Mouse (Mus musculus): Measurements from ENCODE around the gene Idh1. TPM values are rescaled to one million over a fixed set of nuclear protein-coding genes. Genes with fewer than 3 reads are reported as not detected.
A peak's percentile ranks its signal among the peaks of the same experiment; 100 is the strongest.
"Not testable (repeated sequence)": the region's sequence is repeated elsewhere in the genome, so short reads cannot be mapped to it uniquely, and the experiment has no call there.

Idh1 gene
- polyA plus RNA-seq (2014; fragmentation: Nextera tagmentation; extraction: Ambion mirVana), result 436 and 480 TPM in 2 replicates

DNA sequence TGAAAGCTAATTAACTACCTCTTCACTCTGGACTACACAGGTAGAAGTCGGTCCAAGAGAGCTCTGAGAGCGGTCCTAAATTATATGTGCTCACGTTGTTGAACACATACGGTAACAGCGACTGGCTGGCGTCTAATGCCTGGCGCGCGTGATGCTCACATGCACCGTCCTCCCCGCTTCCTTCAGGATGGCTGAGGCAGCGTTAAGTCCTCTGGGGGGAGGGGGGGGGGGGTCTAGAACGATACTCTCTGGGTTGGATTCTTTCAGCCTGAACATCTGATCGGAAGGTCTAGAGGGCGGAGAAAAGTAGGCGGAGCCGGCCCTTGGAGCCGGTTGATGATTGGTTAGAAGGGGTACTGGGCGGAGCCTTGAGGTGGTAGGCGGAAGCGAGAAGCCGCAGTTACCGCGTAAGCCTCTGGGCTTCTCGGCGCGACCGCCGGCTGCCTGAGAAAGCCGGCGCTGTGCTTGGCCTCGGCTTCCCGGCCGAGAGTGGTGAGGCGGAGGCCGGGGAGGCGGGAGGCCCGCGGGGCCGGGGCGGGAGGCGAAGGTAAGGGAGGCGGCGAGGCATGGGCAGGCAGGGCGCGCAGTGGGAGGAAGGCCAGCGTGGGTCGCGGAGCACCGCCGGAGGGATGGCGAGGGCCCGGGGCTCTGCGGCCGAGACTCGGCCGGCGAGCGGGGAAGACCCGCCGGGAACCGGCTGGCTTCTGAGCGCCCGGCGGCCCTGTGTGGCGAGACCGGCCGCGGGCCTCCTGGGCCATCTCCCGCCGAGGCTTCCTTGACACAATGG is at the start of gene Idh1, which contains the start of gene Pikfyve:
TSS of gene Idh1 (minus strand) at position 214 of the 787 bp plus-strand sequence.
TSS of gene Pikfyve (plus strand) at position 397 of the 787 bp plus-strand sequence.
- H3K9ac ChIP-seq (ENCODE audit: low read depth, low read length), result peak within 1 kb of the TSS; percentile 93
- DNase-seq (ENCODE audit: low spot score) (peak; percentile 99), ATAC-seq (ENCODE audit: low FRiP score) (peak; percentile 99)
- peak within 1 kb of the TSS; percentile 70 for H3K4me2 ChIP-seq (replicated peaks; ENCODE audit: low read depth, low read length)
- H3K4me1 ChIP-seq (replicated peaks; ENCODE audit: control insufficient read depth, insufficient read depth, low read length), result no peaks in the 10 kb centered on the region; the same call in 1 of the 2 replicates
- under 1% methylated on average over 68 of the region's 71 CpGs for WGBS
- no peaks in the 10 kb centered on the region for H3K36me3 ChIP-seq (ENCODE audit: control insufficient read depth, insufficient read depth, low read length)
- peak within 1 kb of the TSS; percentile 91 for H3K4me3 ChIP-seq (ENCODE audit: low read depth, low read length)
- no peaks in the 10 kb centered on the region for H3K9me3 ChIP-seq (ENCODE audit: control insufficient read depth, low read length)
- peak within 1 kb of the TSS; percentile 86 for H3K27ac ChIP-seq (ENCODE audit: low read depth, low read length)
- H3K27me3 ChIP-seq (ENCODE audit: control insufficient read depth, insufficient read depth, low read length), result no peaks in the 10 kb centered on the region

DNA sequence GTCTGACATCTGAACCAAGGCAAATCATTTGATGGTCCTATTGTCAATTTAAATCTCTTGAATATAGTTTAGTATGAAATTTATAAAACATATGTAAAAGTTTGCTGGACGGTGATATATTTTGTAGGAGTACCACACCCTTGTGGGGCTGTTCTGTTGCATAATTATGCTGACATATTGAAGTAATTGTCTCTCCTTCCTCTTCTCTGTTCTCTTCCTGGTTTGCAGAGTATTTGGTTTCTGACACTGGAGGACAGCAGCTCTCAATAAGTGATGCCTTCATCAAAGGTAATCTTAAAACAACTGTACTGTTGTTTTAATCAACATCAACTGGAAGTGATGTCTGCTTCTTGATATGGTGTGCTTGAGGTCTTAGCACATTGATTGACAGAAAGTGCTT is 44.3 kb upstream of the Idh1 start:
- WGBS, result 90% methylated on average over 1 of the region's 1 CpGs
- no peaks in the 10 kb centered on the region for H3K4me1 ChIP-seq (replicated peaks; ENCODE audit: control insufficient read depth, insufficient read depth, low read length)

DNA sequence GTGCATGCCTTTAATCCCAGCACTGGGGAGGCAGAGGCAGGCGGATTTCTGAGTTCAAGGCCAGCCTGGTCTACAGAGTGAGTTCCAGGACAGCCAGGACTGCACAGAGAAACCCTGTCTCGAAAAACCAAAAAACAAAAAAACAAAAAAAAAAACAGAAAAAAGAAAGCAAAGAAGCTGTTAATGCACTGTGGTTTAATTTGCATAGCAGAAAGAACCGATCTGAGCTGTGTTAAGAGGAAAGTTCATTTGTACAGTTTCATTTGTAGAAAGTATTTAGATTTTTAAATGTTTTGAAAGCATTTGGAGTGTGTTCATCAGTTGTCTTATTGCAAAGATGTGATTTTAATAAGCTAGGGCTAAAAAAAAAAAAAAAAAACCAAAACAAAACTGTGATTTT is 43.5 kb upstream of the Idh1 start:
- not testable (repeated sequence) for H3K36me3 ChIP-seq (ENCODE audit: control insufficient read depth, insufficient read depth, low read length); H3K27ac ChIP-seq (ENCODE audit: low read depth, low read length); ATAC-seq (ENCODE audit: low FRiP score); H3K4me3 ChIP-seq (ENCODE audit: low read depth, low read length); H3K4me1 ChIP-seq (replicated peaks; ENCODE audit: control insufficient read depth, insufficient read depth, low read length); H3K27me3 ChIP-seq (ENCODE audit: control insufficient read depth, insufficient read depth, low read length); H3K9ac ChIP-seq (ENCODE audit: low read depth, low read length); H3K4me2 ChIP-seq (replicated peaks; ENCODE audit: low read depth, low read length); DNase-seq (ENCODE audit: low spot score); H3K9me3 ChIP-seq (ENCODE audit: control insufficient read depth, low read length)
- WGBS, result 98% methylated on average over 3 of the region's 3 CpGs

More for the DNA sequence above, 44.3 kb upstream of the Idh1 start:
- Histone ChIP-seq H3K27ac (ENCODE audit: low read depth, low read length) (no peak overlapping the region), H3K27me3 (ENCODE audit: control insufficient read depth, insufficient read depth, low read length) (no peaks in the 10 kb centered on the region), H3K36me3 (ENCODE audit: control insufficient read depth, insufficient read depth, low read length) (no peaks in the 10 kb centered on the region), H3K4me3 (ENCODE audit: low read depth, low read length) (no peak overlapping the region), H3K4me2 (replicated peaks; ENCODE audit: low read depth, low read length) (no peak overlapping the region), H3K9me3 (ENCODE audit: control insufficient read depth, low read length) (no peaks in the 10 kb centered on the region), H3K9ac (ENCODE audit: low read depth, low read length) (no peak overlapping the region)
- ATAC-seq (ENCODE audit: low FRiP score) (no peak), DNase-seq (ENCODE audit: low spot score) (no peak)

DNA sequence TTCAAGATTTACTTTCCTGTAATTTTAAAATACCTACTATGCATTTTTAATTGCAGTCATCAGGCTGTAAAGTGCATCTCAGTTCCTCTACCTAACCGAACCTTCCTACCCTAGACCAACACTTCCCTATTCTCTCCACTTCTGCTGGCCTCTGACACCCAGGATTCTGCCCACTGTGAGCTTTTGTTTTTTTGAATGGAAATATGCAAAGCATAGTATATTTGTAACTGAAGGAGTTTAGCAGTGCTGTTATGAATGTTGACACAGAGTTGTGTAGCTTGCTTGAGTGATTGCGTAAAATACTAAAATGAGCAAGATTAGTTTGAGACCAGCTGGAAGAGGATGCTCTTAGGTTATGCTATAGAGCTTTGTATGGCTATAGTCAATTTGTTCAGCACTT is 41.4 kb upstream of the Idh1 start:
- Histone ChIP-seq H3K27ac (ENCODE audit: low read depth, low read length) (no peak overlapping the region), H3K9ac (ENCODE audit: low read depth, low read length) (no peak overlapping the region), H3K4me1 (replicated peaks; ENCODE audit: control insufficient read depth, insufficient read depth, low read length) (no peaks in the 10 kb centered on the region), H3K4me2 (replicated peaks; ENCODE audit: low read depth, low read length) (no peak overlapping the region), H3K27me3 (ENCODE audit: control insufficient read depth, insufficient read depth, low read length) (no peaks in the 10 kb centered on the region), H3K4me3 (ENCODE audit: low read depth, low read length) (no peak overlapping the region), H3K36me3 (ENCODE audit: control insufficient read depth, insufficient read depth, low read length) (0 out of 2 replicates have a peak, but pooled peaks cover 4% of the 10 kb centered on the region), H3K9me3 (ENCODE audit: control insufficient read depth, low read length) (no peaks in the 10 kb centered on the region)
- 92% methylated on average over 2 of the region's 2 CpGs for WGBS
- no peak for DNase-seq (ENCODE audit: low spot score)
- ATAC-seq (ENCODE audit: low FRiP score), result no peak

DNA sequence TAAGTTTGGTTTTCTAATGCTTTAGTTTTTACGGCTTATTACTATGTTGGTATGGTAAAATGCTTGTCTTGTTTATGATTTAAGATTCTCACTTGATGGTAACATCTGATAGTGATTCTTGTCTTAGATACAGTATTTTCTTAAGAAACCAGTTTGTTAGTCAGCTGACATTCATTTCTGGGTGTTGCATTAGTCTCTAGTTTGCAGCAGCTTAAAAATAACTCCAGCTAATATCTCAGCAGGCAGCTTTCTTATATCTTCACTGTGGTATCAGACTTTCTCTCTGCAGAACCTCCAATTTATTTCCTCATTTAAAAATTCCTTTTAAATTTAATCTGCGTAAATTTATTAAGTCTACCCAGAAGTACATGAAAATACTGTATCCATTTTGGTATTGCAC is 37.4 kb upstream of the Idh1 start:
- 95% methylated on average over 2 of the region's 2 CpGs for WGBS
- Histone ChIP-seq H3K36me3 (ENCODE audit: control insufficient read depth, insufficient read depth, low read length) (0 out of 2 replicates have a peak, but pooled peaks cover 4% of the 10 kb centered on the region), H3K4me1 (replicated peaks; ENCODE audit: control insufficient read depth, insufficient read depth, low read length) (no peaks in the 10 kb centered on the region), H3K27me3 (ENCODE audit: control insufficient read depth, insufficient read depth, low read length) (no peaks in the 10 kb centered on the region), H3K4me3 (ENCODE audit: low read depth, low read length) (no peak overlapping the region), H3K9ac (ENCODE audit: low read depth, low read length) (no peak overlapping the region), H3K9me3 (ENCODE audit: control insufficient read depth, low read length) (no peaks in the 10 kb centered on the region), H3K27ac (ENCODE audit: low read depth, low read length) (no peak overlapping the region), H3K4me2 (replicated peaks; ENCODE audit: low read depth, low read length) (no peak overlapping the region)
- ATAC-seq (ENCODE audit: low FRiP score), result no peak
- DNase-seq (ENCODE audit: low spot score), result no peak

DNA sequence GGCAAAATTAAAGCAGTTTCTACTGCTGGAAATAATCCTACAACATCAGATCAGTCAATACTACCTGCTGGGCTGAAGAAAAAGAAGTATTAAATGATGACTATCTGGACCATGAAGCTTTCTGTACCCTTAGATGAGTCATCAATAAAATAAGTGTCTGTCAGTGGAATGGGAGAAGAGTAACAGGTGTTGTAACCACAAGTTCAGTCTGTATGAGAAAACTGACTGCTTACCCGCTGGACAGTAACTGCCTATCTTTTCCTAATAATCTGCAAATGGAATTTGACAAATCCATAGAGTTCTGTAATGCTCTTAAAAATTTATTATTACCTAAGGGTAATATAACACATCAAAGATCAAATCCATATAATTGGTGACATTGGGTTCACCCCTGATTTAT is 31.7 kb upstream of the Idh1 start:
- ATAC-seq (ENCODE audit: low FRiP score), result no peak
- Histone ChIP-seq H3K4me1 (replicated peaks; ENCODE audit: control insufficient read depth, insufficient read depth, low read length) (no peaks in the 10 kb centered on the region), H3K27ac (ENCODE audit: low read depth, low read length) (no peak overlapping the region), H3K4me2 (replicated peaks; ENCODE audit: low read depth, low read length) (no peak overlapping the region), H3K4me3 (ENCODE audit: low read depth, low read length) (no peak overlapping the region), H3K9ac (ENCODE audit: low read depth, low read length) (no peak overlapping the region), H3K27me3 (ENCODE audit: control insufficient read depth, insufficient read depth, low read length) (no peaks in the 10 kb centered on the region), H3K36me3 (ENCODE audit: control insufficient read depth, insufficient read depth, low read length) (no peaks in the 10 kb centered on the region), H3K9me3 (ENCODE audit: control insufficient read depth, low read length) (no peaks in the 10 kb centered on the region)
- DNase-seq (ENCODE audit: low spot score), result no peak
- WGBS, result 97% methylated on average over 1 of the region's 1 CpGs

DNA sequence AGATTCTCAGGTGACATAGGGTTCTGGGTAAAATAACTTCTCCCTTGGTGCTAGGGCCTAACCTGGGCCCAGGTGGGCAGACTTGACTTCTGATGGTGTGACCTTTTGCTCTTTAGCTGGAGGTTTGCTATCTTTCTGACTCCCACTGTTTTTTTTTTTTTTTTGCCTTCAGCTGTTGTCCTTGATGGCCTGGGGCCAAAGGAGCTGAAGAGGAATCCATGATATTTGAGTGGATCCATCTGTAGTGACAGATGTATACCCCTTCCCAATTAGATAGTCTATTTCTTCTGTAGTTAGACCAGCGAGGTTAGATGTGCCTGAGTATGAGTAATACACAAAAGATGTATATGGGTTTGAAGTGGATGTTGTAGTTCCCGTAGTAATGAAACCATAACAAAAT is 31.3 kb upstream of the Idh1 start:
- 95% methylated on average over 2 of the region's 2 CpGs for WGBS
- DNase-seq (ENCODE audit: low spot score), result no peak
- Histone ChIP-seq H3K4me1 (replicated peaks; ENCODE audit: control insufficient read depth, insufficient read depth, low read length) (no peaks in the 10 kb centered on the region), H3K4me3 (ENCODE audit: low read depth, low read length) (no peak overlapping the region), H3K27ac (ENCODE audit: low read depth, low read length) (no peak overlapping the region), H3K4me2 (replicated peaks; ENCODE audit: low read depth, low read length) (no peak overlapping the region), H3K9me3 (ENCODE audit: control insufficient read depth, low read length) (no peaks in the 10 kb centered on the region), H3K9ac (ENCODE audit: low read depth, low read length) (no peak overlapping the region), H3K36me3 (ENCODE audit: control insufficient read depth, insufficient read depth, low read length) (no peaks in the 10 kb centered on the region), H3K27me3 (ENCODE audit: control insufficient read depth, insufficient read depth, low read length) (no peaks in the 10 kb centered on the region)
- ATAC-seq (ENCODE audit: low FRiP score), result no peak

DNA sequence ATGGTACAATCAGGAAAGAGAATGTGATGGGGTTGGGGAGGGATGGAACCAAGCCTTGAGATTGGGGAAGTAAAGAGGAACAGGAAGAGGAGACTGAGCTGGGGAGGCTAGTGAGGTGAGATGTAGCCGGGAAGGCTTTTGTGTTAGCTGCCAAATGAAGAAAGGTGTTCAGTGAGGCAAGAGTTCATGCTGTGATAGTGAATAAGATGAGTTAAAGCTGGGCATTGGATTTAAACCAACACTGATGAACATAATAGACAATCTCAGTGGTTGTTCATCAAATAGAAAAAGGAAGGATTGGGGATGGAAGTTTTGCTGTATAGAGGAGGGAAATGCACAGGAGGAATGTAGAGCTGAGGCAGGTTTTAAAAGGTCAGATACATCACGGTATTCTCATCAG is 26.9 kb upstream of the Idh1 start:
- Histone ChIP-seq H3K27me3 (ENCODE audit: control insufficient read depth, insufficient read depth, low read length) (no peaks in the 10 kb centered on the region), H3K9me3 (ENCODE audit: control insufficient read depth, low read length) (no peaks in the 10 kb centered on the region; the same call in 1 of the 2 replicates), H3K27ac (ENCODE audit: low read depth, low read length) (no peak overlapping the region), H3K4me1 (replicated peaks; ENCODE audit: control insufficient read depth, insufficient read depth, low read length) (no peaks in the 10 kb centered on the region), H3K9ac (ENCODE audit: low read depth, low read length) (no peak overlapping the region), H3K36me3 (ENCODE audit: control insufficient read depth, insufficient read depth, low read length) (no peaks in the 10 kb centered on the region; the same call in 1 of the 2 replicates), H3K4me3 (ENCODE audit: low read depth, low read length) (no peak overlapping the region), H3K4me2 (replicated peaks; ENCODE audit: low read depth, low read length) (no peak overlapping the region)
- ATAC-seq (ENCODE audit: low FRiP score) (no peak), DNase-seq (ENCODE audit: low spot score) (no peak)
- WGBS, result 43% methylated on average over 2 of the region's 2 CpGs

DNA sequence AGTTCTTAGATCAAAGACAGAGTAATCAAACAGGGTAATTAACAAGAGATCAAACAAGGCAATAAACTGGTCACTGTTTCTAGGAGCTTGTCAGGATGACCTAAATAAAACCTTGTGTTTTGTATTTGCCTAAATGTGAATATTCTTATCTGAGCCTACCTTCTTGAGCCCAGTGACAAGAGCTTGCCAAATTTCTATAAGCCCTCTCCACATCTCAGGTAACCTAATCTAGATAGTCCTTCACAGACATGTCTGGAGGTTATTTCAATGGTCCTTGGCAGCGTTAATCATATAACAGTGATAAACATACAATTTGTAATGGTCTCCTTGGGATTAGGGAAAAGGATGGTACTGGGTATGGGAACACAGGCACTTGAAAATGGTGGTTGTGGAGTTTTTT is 18.0 kb upstream of the Idh1 start:
- H3K4me1 ChIP-seq (replicated peaks; ENCODE audit: control insufficient read depth, insufficient read depth, low read length), result no peaks in the 10 kb centered on the region
- WGBS, result 90% methylated on average over 1 of the region's 1 CpGs
- no peaks in the 10 kb centered on the region for H3K9me3 ChIP-seq (ENCODE audit: control insufficient read depth, low read length)
- DNase-seq (ENCODE audit: low spot score) (no peak), ATAC-seq (ENCODE audit: low FRiP score) (no peak)
- H3K4me3 ChIP-seq (ENCODE audit: low read depth, low read length), result no peak overlapping the region
- H3K36me3 ChIP-seq (ENCODE audit: control insufficient read depth, insufficient read depth, low read length), result peaks cover 7% of the 10 kb centered on the region; the same call in 1 of the 2 replicates
- no peaks in the 10 kb centered on the region for H3K27me3 ChIP-seq (ENCODE audit: control insufficient read depth, insufficient read depth, low read length)
- no peak overlapping the region for H3K4me2 ChIP-seq (replicated peaks; ENCODE audit: low read depth, low read length)
- H3K9ac ChIP-seq (ENCODE audit: low read depth, low read length), result no peak overlapping the region
- H3K27ac ChIP-seq (ENCODE audit: low read depth, low read length), result no peak overlapping the region
